Mouse (Mus musculus) cerebellum, adult (tissue): ENCODE measurements around the gene Traf3ip2.
A peak's percentile ranks its signal among the peaks of the same experiment; 100 is the strongest.

ENCODE experiments used
- ATAC-seq: cut with Nextera tagmentation; 2 replicates; pipeline ENCODE4 v1.9.2; 2017; ENCODE audit warnings: mild to moderate bottlenecking, moderate library complexity, mixed read lengths; ENCODE audit not compliant: insufficient number of reproducible peaks, low FRiP score, low TSS enrichment

Gene Traf3ip2

DNA sequence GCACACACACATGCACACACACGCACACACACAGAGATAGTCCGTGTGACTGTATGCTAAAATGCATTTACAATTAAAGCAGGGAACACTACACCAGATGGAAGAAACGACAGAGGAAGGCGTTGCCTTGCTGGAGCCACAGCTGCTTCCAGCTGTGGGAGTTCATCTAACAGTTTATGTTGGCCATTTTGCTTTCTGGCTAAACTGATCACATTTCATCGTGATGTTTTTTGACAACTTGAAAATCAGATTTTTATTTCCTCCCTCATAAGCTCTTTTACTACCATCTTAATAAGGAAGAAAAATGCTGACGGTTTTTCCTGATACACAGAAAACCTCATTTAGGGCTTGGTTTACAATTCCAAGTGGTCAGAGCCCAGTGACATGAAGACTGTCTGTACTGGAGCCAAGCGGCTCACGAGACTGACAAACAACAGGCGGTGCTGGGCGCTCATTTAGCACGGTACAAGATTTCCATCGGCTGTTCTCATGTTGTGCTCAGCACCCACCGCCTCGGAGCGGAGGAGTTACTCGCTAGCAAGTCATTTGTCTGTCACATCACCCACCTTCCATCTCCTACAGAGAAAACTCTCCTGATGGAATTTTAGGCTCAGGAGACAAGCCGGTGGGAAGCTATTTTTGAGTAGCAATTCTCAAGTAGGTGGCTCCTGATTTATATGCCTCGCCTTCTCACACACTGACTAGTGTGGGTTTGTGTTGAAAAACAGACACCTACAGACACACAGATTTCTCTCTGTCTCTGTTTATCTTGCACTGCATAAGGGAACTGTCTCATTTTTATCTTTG is 17.2 kb downstream of the Traf3ip2 start:
- no peak for ATAC-seq

DNA sequence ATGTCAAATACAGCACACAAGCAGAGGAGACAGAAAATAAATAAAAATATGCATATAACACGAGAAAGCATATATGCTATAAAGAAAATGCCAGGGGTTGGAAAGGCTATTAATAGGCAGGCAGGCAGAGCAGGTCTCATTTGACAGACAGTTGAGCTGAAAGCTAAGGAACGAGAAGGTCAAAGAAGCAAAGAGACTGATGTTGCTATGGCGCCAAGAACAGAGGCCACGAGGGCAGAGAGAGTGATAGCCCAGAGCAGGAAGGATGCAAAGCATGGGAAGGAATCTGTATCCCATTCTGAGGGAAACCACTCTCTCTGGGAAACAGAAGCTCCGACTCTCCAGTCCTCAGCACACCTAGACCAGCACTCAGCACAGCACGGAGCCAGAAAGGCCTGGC is 18.1 kb downstream of the Traf3ip2 start:
- ATAC-seq, result no peak

DNA sequence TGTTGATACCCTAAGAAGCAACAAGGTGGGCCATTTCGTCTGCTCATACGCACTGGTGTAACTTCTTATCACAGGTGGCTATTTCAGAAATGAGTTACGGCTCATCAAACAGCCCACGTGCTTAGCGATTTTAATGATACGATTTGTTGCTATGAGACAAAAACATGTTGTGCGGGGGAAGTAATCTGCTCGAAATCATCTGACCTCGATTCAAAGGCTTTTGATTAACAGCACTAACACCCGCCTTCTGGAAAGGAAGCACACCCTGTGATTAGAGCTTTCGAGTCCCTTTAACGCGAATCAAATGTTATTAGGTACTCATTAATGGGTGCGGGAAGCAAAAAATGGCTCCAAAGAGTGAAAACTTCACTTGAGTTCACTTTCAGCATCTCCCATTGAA is 18.9 kb downstream of the Traf3ip2 start:
- no peak for ATAC-seq

DNA sequence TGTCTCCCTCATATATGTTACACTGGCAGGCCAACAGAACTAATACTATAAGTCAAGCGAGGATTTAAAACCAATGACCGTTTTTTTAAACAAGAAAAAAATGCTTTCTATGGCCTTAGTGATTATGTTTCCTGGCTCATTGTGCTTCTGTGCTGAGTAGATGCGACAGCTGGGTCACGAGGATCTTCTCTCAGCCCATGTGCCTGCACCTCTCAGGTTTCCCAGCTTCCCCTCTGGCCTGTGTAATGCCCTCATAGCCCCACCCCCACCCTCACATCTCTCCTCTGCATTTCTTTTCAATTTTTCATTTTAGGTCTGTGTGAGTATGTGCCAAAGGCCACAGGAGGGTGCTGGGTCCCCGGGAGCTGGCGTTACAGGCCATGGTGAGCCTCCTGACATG is 20.6 kb downstream of the Traf3ip2 start:
- no peak for ATAC-seq

GRCm38 (mm10) chr10:39634423-39635101 is 21.8 kb downstream of the Traf3ip2 start:
- ATAC-seq, result no peak

DNA sequence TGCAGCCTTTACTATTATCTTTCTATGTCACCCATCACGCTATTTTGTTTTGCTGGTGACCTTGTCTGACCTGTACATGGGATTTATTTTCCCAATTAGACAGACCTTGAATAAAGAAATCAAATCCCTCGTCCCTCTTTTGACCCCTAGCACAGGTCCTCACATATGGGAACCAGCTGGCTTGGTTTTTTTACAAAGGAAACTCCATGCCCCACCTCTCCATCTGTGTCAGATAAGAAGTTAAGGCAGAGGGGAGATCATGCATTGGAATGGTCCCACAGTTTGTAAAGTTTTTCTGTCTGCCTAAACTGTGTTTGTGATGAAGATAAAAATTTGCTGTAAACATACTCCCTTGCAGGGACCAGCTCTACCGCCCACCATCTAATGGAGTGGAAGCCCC is 26.1 kb downstream of the Traf3ip2 start:
- ATAC-seq, result no peak

GRCm38 (mm10) chr10:39639783-39640182 is 27.0 kb downstream of the Traf3ip2 start:
- no peak for ATAC-seq

GRCm38 (mm10) chr10:39640817-39641226 is 28.1 kb downstream of the Traf3ip2 start:
- ATAC-seq, result peak; percentile 52; the same call in 1 of the 2 replicates

DNA sequence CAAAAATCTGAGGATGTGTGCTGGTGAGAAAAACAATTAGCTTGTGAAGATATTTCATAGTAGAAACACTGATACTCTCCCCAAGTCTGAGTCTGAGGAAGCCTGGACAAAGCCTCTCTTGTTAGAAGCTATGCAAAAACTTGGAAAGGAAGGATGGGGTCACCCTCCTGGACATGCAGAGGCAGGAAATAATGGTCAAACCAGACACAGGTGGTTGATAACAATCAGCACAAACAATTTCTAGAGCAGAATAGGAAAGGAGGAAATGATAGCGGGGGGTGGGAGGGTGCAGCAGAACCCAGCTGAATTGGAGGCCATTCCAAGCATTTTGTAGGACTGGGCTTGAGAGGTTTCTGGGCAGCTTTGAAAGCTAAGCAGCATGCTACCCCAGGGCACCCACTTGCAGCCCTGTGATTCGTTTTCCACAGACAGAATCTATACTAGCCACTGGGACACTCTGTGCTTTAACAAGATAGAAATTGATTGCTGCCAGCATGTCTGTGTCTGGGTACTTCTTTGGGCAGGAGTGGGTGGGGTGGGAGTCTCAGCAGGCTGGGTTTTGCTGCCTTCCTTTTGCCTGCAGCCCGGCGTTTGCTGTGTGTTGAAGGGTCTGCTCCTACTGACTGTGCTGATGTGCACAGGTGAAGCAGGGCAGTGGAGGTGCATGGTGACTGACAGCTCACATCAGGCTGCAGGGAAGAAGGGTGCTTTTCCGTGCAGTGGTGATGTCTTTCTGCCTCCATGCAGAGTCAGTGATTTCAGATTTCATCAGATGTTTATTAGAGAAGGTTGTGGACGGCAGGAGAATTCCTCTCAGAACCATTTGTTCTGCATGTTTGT is 33.3 kb downstream of the Traf3ip2 start:
- ATAC-seq, result 0 out of 2 replicates have a peak, but pooled peaks have one; percentile 0

DNA sequence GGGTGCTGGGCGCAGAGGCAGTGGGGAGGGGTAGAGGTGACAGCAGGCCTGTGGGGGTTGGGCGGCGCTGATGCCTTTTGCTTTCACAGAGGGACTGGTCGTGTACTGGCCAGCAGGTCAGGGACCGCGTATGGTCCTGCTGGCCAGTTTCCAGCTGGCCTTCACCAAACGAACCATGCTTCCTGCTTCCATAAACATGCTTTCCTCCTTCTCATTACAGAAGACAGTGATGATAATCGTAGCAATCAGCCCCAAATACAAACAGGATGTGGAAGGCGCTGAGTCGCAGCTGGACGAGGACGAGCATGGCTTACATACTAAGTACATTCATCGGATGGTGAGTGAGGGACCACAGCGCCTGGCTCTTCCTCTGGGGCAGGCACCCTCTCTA is 33.9 kb downstream of the Traf3ip2 start:
- peak; percentile 41; the same call in 1 of the 2 replicates for ATAC-seq

- no peak for ATAC-seq
Observed at GRCm38 (mm10) chr10:39647118-39647517, 34.4 kb downstream of the Traf3ip2 start.

DNA sequence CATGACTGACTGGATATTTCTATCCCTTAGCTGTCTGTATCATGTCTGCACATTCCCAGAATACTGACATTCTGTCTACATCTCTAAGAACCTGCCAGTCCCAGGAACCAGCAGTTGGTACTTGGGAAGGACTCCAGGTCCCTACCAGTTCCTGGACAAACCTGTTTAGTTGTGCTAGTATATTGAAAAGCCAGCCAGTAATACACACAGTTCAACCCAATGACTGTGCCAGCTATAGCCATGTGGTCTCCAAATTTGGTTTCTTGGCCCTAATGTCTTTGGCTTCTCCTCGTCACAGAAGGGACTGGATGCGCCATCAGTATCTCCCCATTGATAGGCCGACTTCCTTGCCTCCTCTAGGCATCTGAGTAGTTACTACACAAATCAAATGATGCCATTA is 35.5 kb downstream of the Traf3ip2 start:
- peak; percentile 91 for ATAC-seq

DNA sequence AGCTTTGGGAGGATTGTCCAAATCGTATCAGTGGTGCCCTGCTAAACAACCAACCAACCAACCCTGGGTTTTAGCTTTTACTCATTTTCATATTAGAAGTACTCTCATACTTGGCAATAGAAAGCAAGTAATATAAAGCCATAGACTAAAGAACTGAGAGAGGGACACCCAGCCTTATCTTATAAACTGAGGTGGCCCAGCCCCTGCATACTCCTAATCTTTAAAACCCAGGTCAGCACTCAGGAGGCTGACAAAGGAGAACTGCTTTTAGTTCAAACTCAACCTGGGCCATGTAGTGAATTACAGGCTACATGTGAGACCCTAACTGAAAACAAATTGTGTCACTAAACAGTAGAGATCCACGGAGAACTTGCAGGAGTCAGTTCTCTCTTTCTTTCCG is 36.8 kb downstream of the Traf3ip2 start:
- ATAC-seq, result no peak

GRCm38 (mm10) chr10:39650316-39650715 is 37.6 kb downstream of the Traf3ip2 start:
- ATAC-seq, result no peak

GRCm38 (mm10) chr10:39654001-39654416 is 41.3 kb downstream of the Traf3ip2 start:
- ATAC-seq, result no peak

DNA sequence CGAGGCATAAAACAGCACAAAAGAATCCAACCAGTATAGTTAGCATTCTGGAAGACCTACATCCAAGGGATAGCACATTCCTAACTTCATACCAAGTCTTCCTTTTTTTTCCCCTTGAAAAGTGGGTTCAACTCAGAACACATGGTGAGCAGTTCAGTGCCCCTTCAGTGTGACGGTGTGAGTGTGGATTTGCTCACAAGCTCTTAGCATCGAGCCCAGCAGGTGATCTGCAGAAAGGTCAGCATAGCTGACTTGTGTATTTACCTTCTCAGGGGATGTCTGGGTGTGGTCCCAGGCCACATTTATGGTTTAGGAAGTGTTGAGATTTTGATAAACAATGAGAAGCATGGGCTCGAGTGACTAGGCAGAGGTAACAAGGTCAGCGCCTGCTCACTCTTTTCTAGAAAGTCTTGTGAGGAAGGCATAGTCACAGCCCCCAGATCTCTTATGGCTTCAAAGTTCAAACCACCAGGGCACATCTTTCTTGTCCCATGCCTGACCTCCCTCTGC is 46.2 kb downstream of the Traf3ip2 start:
- no peak for ATAC-seq

DNA sequence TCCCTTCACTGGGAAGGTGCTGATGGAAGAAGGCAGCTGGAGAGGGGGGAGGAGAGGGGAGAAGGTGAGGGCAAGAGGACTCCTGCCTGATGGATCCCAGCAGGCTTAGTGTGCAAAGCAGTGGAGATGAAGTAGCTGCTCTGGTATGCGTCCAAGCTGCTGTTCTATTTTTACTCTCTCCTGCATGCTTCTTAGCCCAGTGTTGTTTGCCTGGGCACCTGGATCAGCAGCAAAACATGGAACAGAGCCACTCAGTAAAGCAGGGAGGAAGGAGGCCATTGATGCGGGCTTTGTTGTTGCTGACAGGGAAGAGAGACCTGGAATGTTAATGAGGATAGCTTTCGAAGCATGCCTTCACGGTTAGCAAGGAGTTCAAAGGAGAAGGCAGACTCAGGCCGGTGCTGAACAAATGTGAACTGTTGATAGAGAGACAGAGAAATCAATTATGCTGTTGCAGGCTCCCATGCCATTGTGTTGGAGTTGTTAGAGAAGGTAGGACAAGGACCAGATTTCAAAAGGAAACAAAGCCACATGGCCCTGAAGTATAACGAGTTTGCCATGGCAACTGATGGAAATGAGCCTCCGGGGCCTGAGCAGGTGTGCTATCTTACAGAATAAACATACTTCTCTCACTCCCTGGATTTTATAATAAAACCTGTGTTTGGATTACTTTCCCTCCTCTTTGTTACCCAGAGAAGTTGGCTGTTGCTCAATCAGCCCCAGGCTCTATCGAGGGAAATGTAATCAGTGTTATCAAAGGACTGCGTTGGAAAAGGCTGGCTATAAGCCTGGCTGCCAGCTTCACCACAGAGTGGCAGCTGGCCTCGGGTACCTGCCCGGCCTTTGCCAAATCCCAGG is 46.9 kb downstream of the Traf3ip2 start:
- ATAC-seq, result peak; percentile 85

GRCm38 (mm10) chr10:39660269-39660655 is 47.5 kb downstream of the Traf3ip2 start:
- no peak for ATAC-seq

DNA sequence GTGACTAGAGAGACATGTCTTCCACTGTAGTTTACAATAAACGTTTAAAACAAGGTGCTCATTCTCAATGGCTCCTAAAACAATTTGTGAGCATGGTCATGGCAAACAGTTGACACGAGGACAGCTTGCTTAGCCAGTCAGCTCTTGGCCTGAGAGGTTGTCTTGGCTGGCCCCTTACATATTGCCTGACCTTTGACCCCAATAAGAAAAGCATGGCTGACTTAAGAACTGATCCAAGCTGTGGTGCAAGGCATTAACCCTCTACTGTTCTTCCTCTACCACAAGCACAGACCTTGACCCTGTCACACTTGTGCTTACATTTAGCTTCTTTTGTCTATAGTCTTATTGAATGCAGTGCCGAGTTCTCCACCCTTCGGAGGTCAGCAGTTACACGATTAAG is 48.0 kb downstream of the Traf3ip2 start:
- ATAC-seq, result no peak

GRCm38 (mm10) chr10:39665071-39665502 is 52.4 kb downstream of the Traf3ip2 start:
- ATAC-seq, result peak; percentile 57
